Mouse (Mus musculus): ENCODE measurements around the gene Gm20388. TPM values are rescaled to one million over a fixed set of nuclear protein-coding genes. Genes with fewer than 3 reads are reported as not detected.

Gene Gm20388
- polyA plus RNA-seq, 1 experiment from 2014 or later: not detected

DNA sequence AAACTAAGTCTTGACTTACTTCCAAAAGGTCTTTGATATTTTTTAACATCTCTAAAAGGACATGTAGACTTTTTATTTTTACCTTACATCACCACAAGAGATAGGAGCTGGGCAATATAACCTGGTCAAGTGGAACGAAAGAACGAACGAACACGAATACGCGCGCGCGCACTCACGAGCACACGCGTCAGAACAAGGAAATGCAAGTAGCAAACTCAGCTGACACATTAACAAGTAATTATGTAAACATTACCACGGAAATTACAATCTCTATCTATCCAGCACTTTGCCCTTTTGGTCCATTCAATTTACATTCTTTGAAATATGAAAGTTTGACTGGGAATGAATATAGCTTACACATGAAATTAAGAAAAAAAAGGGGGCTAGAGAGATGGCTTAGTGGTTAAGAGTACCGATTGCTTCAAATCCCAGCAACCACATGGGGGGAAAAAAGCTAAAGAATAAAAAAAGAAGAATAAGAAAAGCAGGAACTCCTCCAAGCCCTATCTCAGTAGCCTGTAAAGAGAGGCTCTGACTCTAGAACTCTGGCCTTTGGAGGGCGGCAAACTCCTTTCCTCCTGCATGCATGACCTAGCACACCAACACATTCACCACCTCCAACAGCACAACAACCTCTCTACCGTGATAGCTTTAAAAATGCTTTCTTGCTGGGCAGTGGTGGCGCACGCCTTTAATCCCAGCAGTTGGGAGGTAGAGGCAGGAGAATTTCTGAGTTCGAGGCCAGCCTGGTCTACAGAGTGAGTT lies 3072.7 kb downstream of the Gm20388 start:
- H3K4me3 ChIP-seq: no peak overlapping the region
- no peak overlapping the region for H3K9ac ChIP-seq
- ATAC-seq (ENCODE audit: insufficient number of reproducible peaks, insufficient read depth, low FRiP score, low TSS enrichment, low read depth): no peak
- H3K27ac ChIP-seq: no peak overlapping the region
- no peak overlapping the region for H3K4me2 ChIP-seq
- H3K36me3 ChIP-seq: no peaks in the 10 kb centered on the region
- H3K27me3 ChIP-seq: no peaks in the 10 kb centered on the region
- H3K9me3 ChIP-seq: no peaks in the 10 kb centered on the region
- WGBS: 91% methylated on average over 19 of the region's 19 CpGs
- peaks cover 41% of the 10 kb centered on the region for H3K4me1 ChIP-seq

- Histone ChIP-seq H3K36me3 (no peaks in the 10 kb centered on the region), H3K4me3 (no peak overlapping the region), H3K4me1 (peaks cover 42% of the 10 kb centered on the region), H3K27ac (no peak overlapping the region), H3K4me2 (no peak overlapping the region), H3K9me3 (no peaks in the 10 kb centered on the region), H3K9ac (no peak overlapping the region), H3K27me3 (no peaks in the 10 kb centered on the region)
- WGBS: 83% methylated on average over 3 of the region's 3 CpGs
- no peak for ATAC-seq (ENCODE audit: insufficient number of reproducible peaks, insufficient read depth, low FRiP score, low TSS enrichment, low read depth)
Measured at GRCm38 (mm10) chr8:122984175-122984574, 3073.5 kb downstream of the Gm20388 start.

DNA sequence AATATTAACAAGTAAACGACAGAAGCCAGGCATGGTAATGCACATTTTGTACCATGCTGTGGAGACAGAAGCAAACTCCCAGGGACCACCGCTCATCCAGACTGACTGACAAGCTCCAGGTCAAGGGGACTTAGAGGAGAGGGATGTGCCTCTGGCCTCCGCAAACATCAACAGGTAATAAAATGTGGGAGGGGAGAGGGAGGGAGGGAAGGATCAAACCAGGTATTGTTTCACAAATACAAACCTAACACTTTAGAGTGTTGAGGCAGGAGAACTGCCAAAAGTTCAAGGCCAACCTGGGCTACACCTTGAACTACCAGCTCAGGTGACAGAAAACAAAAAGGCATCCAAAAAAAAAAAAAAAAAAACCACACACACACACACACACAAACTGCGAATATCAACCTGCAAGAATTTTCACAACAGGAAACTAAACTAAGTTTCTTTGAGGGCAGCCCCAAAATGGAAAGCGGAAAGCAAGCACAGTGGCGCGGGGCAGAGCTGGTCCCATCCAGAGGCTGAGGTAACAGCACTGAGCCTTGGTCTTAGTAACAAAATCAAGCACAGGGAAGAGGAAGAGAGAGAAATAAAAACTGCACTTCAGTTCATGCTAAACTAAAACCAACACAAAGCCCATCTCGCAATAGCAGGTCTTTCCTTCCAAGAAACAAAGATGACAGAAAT lies 3076.0 kb downstream of the Gm20388 start:
- Histone ChIP-seq H3K4me2 (no peak overlapping the region), H3K9me3 (no peaks in the 10 kb centered on the region), H3K27ac (no peak overlapping the region), H3K4me1 (peaks cover 26% of the 10 kb centered on the region), H3K36me3 (no peaks in the 10 kb centered on the region), H3K4me3 (no peak overlapping the region), H3K27me3 (no peaks in the 10 kb centered on the region), H3K9ac (no peak overlapping the region)
- WGBS: 84% methylated on average over 8 of the region's 8 CpGs
- ATAC-seq (ENCODE audit: insufficient number of reproducible peaks, insufficient read depth, low FRiP score, low TSS enrichment, low read depth): no peak

DNA sequence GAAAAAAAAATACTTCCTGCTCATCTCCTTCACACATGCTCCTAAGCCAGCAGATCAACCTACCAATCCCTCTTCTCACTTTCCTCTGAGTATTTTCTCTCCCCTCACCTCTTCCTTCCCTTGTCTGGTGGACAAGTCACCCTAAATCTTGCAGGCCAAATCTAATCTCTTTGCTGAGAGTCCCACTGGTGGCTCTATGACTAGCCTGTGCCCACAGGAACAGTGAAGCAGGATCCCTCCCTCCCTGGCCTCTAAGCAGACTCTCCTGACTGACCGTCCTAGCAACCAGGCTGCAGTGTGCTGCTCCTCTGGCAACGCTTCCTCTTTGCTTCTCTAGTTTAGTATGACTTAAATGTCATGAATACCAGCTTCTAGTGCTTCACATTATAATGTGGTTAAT lies 3076.6 kb downstream of the Gm20388 start:
- peaks cover 31% of the 10 kb centered on the region for H3K4me1 ChIP-seq
- no peaks in the 10 kb centered on the region for H3K9me3 ChIP-seq
- H3K4me3 ChIP-seq: no peak overlapping the region
- H3K27ac ChIP-seq: no peak overlapping the region
- no peak for ATAC-seq (ENCODE audit: insufficient number of reproducible peaks, insufficient read depth, low FRiP score, low TSS enrichment, low read depth)
- no peaks in the 10 kb centered on the region for H3K36me3 ChIP-seq
- no peak overlapping the region for H3K9ac ChIP-seq
- WGBS: 54% methylated on average over 2 of the region's 2 CpGs
- H3K27me3 ChIP-seq: no peaks in the 10 kb centered on the region
- H3K4me2 ChIP-seq: no peak overlapping the region

DNA sequence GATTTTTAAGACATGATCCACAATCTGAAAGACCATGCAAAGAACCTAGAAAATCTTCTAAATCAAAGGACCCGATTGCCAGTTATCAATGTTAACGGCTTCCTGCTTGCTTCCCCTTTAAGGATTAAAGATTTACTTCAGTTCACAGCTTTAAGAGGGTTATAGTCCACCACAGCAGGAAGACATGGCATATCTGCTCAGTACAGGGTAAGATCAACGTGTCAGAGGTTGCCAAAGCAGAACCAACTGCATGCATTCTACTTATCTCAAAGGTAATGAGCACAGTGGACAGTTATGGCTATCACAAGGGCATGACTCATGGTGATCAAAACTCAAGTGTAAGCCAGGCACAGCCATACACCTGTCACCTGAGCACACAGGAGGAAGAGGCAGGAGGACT lies 3078.3 kb downstream of the Gm20388 start:
- no peak overlapping the region for H3K9ac ChIP-seq
- H3K27ac ChIP-seq: no peak overlapping the region
- no peaks in the 10 kb centered on the region for H3K36me3 ChIP-seq
- ATAC-seq (ENCODE audit: insufficient number of reproducible peaks, insufficient read depth, low FRiP score, low TSS enrichment, low read depth): no peak
- no peak overlapping the region for H3K4me3 ChIP-seq
- H3K27me3 ChIP-seq: no peaks in the 10 kb centered on the region
- H3K9me3 ChIP-seq: no peaks in the 10 kb centered on the region
- H3K4me1 ChIP-seq: peaks cover 40% of the 10 kb centered on the region
- WGBS: 90% methylated on average over 3 of the region's 3 CpGs
- no peak overlapping the region for H3K4me2 ChIP-seq

- Histone ChIP-seq H3K4me3 (no peak overlapping the region), H3K27ac (no peak overlapping the region), H3K9ac (no peak overlapping the region), H3K36me3 (no peaks in the 10 kb centered on the region), H3K9me3 (no peaks in the 10 kb centered on the region), H3K27me3 (no peaks in the 10 kb centered on the region), H3K4me1 (peaks cover 46% of the 10 kb centered on the region), H3K4me2 (no peak overlapping the region)
- ATAC-seq (ENCODE audit: insufficient number of reproducible peaks, insufficient read depth, low FRiP score, low TSS enrichment, low read depth): no peak
- WGBS: 83% methylated on average over 2 of the region's 2 CpGs
Measured at GRCm38 (mm10) chr8:122989976-122990375, 3079.3 kb downstream of the Gm20388 start.

DNA sequence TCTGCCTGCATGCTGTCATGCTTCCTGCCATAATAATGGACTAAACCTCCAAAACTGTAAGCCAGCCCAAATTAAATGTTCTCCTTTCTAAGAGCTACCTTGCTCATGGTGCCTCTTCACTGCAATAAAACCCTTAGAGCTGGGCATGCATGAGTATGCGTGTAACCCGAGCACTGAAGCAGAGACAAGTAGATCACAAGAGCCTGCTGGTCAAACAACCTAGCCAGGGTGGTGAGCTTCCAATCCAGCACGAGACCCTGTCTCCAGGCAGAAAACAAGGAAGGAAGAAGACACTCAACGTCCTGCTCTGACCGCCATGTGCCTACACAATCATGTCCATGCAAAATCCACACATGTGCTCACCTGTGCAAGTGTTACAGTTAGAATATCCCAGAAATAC lies 3080.7 kb downstream of the Gm20388 start:
- Histone ChIP-seq H3K4me3 (no peak overlapping the region), H3K4me1 (peaks cover 34% of the 10 kb centered on the region), H3K27me3 (no peaks in the 10 kb centered on the region), H3K27ac (no peak overlapping the region), H3K4me2 (no peak overlapping the region), H3K9me3 (no peaks in the 10 kb centered on the region), H3K36me3 (no peaks in the 10 kb centered on the region), H3K9ac (no peak overlapping the region)
- no peak for ATAC-seq (ENCODE audit: insufficient number of reproducible peaks, insufficient read depth, low FRiP score, low TSS enrichment, low read depth)
- WGBS: 88% methylated on average over 5 of the region's 5 CpGs

GRCm38 (mm10) chr8:122992296-122992695 lies 3081.7 kb downstream of the Gm20388 start:
- no peaks in the 10 kb centered on the region for H3K27me3 ChIP-seq
- H3K27ac ChIP-seq: no peak overlapping the region
- H3K36me3 ChIP-seq: no peaks in the 10 kb centered on the region
- no peaks in the 10 kb centered on the region for H3K9me3 ChIP-seq
- ATAC-seq (ENCODE audit: insufficient number of reproducible peaks, insufficient read depth, low FRiP score, low TSS enrichment, low read depth): no peak
- 61% methylated on average over 2 of the region's 2 CpGs for whole genome bisulfite sequencing
- H3K9ac ChIP-seq: no peak overlapping the region
- peaks cover 30% of the 10 kb centered on the region for H3K4me1 ChIP-seq
- no peak overlapping the region for H3K4me3 ChIP-seq
- no peak overlapping the region for H3K4me2 ChIP-seq

DNA sequence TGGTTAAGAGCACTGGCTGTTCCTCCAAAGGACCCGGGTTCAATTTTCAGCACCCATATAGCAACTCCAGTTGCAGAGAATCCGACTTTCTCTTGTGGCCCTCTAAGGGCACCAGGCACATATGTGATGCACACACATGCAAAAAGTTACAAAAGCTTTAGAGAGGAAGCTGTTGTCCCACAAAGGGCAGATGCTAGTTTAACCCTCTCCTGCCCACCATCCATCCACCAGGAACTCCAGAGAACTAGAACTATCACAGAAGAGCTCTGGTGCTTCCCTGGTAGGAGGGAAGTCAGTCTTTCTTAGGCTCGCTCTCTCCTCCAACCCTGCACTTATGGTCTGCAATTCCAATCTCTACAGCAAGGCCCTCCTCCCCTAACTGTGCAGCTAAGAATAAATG lies 3082.4 kb downstream of the Gm20388 start:
- Histone ChIP-seq H3K27me3 (no peaks in the 10 kb centered on the region), H3K36me3 (no peaks in the 10 kb centered on the region), H3K27ac (no peak overlapping the region), H3K4me2 (no peak overlapping the region), H3K4me3 (no peak overlapping the region), H3K9ac (no peak overlapping the region), H3K4me1 (peaks cover 25% of the 10 kb centered on the region), H3K9me3 (no peaks in the 10 kb centered on the region)
- 76% methylated on average over 3 of the region's 3 CpGs for WGBS
- no peak for ATAC-seq (ENCODE audit: insufficient number of reproducible peaks, insufficient read depth, low FRiP score, low TSS enrichment, low read depth)

GRCm38 (mm10) chr8:122993740-122994139 lies 3083.1 kb downstream of the Gm20388 start:
- Histone ChIP-seq H3K4me2 (no peak overlapping the region), H3K4me1 (peaks cover 22% of the 10 kb centered on the region), H3K36me3 (no peaks in the 10 kb centered on the region), H3K27ac (no peak overlapping the region), H3K9ac (no peak overlapping the region), H3K9me3 (no peaks in the 10 kb centered on the region), H3K27me3 (no peaks in the 10 kb centered on the region), H3K4me3 (no peak overlapping the region)
- WGBS: 70% methylated on average over 5 of the region's 5 CpGs
- ATAC-seq (ENCODE audit: insufficient number of reproducible peaks, insufficient read depth, low FRiP score, low TSS enrichment, low read depth): no peak

DNA sequence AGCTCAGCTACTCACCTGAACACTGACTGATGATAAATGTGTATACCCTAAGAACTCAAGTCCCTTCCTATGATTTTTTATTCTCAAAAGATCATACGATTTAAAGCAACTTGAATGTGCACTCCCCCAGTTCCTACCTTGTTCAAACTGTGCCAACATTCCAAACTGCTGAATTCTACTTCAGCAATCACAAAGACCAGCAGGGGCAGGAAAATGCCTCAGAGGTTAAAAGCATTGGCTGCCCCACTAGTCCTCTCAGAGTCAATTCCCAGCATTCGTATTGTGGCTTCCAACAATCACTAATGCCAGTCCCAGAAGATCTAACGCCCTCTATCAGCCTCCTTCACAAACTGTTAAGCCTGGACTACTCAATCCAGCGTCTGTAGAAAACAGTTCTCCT lies 3087.3 kb downstream of the Gm20388 start:
- H3K4me3 ChIP-seq: no peak overlapping the region
- no peaks in the 10 kb centered on the region for H3K36me3 ChIP-seq
- H3K27me3 ChIP-seq: no peaks in the 10 kb centered on the region
- no peak overlapping the region for H3K27ac ChIP-seq
- 81% methylated on average over 4 of the region's 4 CpGs for WGBS
- H3K4me2 ChIP-seq: no peak overlapping the region
- no peak overlapping the region for H3K9ac ChIP-seq
- no peaks in the 10 kb centered on the region for H3K9me3 ChIP-seq
- no peak for ATAC-seq (ENCODE audit: insufficient number of reproducible peaks, insufficient read depth, low FRiP score, low TSS enrichment, low read depth)
- H3K4me1 ChIP-seq: peaks cover 19% of the 10 kb centered on the region

GRCm38 (mm10) chr8:123000311-123000710 lies 3089.7 kb downstream of the Gm20388 start:
- Histone ChIP-seq H3K27me3 (no peaks in the 10 kb centered on the region), H3K9ac (no peak overlapping the region), H3K27ac (no peak overlapping the region), H3K4me2 (no peak overlapping the region), H3K36me3 (no peaks in the 10 kb centered on the region), H3K4me3 (no peak overlapping the region), H3K9me3 (no peaks in the 10 kb centered on the region), H3K4me1 (peaks cover 22% of the 10 kb centered on the region)
- ATAC-seq (ENCODE audit: insufficient number of reproducible peaks, insufficient read depth, low FRiP score, low TSS enrichment, low read depth): no peak
- 50% methylated on average over 2 of the region's 2 CpGs for WGBS
